In the genomic region with DNA sequence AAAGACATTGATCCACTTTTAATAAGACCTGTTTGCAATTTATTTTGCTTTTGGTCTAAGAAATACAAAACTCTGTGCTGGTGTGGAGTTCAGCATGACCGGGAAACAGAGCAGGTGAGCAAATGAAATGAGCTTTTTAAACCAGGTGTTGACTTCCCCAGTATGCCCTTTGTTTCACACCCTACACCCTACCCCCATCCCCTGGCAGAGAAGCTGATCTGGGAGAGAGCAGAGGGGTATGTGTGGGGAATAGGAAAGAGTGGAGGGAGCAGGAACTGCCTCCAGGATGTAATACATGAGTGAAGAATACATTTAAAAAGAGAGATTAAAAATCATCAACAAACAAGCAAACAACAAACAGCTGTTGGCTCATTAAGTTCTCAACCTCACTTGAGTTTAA, we compare ENCODE assay signal across 25 mouse cellular contexts. TPM values are rescaled to one million over a fixed set of nuclear protein-coding genes. Genes with fewer than 3 reads are reported as not detected.
A peak's percentile ranks its signal among the peaks of the same experiment; 100 is the strongest.
DNase-seq lines count a peak whose midpoint lies in the region; ATAC-seq lines count a peak whose summit lies in the region.
"Had no signal": no experiment of that assay in that cellular context is flagged by ENCODE, and none has a peak within 500 bp of the region (broad histone marks: within the 10 kb centered on the region; RNA-seq: fewer than 3 reads in every experiment).

No protein-coding gene starts in this region.

- no peak overlapping the region for H3K9ac ChIP-seq in intestine, embryonic 16.5 days (ENCODE audit: low read depth, low read length)
- no peak overlapping the region for H3K9ac ChIP-seq in intestine, embryonic 15.5 days
- H3K9ac ChIP-seq in midbrain, embryonic 11.5 days (ENCODE audit: low read length), result no peak overlapping the region
- H3K9ac ChIP-seq in midbrain, embryonic 14.5 days (replicated peaks; ENCODE audit: low read length), result no peak overlapping the region
- H3K9ac ChIP-seq: embryonic facial prominence, embryonic 12.5 days; forebrain, embryonic 13.5 days; forebrain, embryonic 15.5 days had no signal

- H3K9me3 ChIP-seq in intestine, embryonic 16.5 days (ENCODE audit: control insufficient read depth, low read length), result no peaks in the 10 kb centered on the region
- H3K9me3 ChIP-seq in intestine, embryonic 15.5 days, result no peaks in the 10 kb centered on the region
- no peaks in the 10 kb centered on the region for H3K9me3 ChIP-seq in midbrain, embryonic 11.5 days (ENCODE audit: control insufficient read depth, low read length)
- H3K9me3 ChIP-seq in midbrain, embryonic 14.5 days (ENCODE audit: control insufficient read depth, low read length), result no peaks in the 10 kb centered on the region
- H3K9me3 ChIP-seq: embryonic facial prominence, embryonic 10.5 days; embryonic facial prominence, embryonic 12.5 days; forebrain, embryonic 13.5 days; forebrain, embryonic 15.5 days; G1E had no signal

- no peaks in the 10 kb centered on the region for H3K4me1 ChIP-seq in intestine, embryonic 16.5 days (ENCODE audit: control insufficient read depth, insufficient read depth, low read length)
- H3K4me1 ChIP-seq in intestine, embryonic 15.5 days (replicated peaks), result no peaks in the 10 kb centered on the region
- no peaks in the 10 kb centered on the region for H3K4me1 ChIP-seq in midbrain, embryonic 11.5 days (ENCODE audit: control insufficient read depth, insufficient read depth, low read length)
- H3K4me1 ChIP-seq in midbrain, embryonic 14.5 days (ENCODE audit: control insufficient read depth, insufficient read depth, low read length), result no peaks in the 10 kb centered on the region
- H3K4me1 ChIP-seq: embryonic facial prominence, embryonic 10.5 days; embryonic facial prominence, embryonic 12.5 days; forebrain, embryonic 13.5 days; forebrain, embryonic 15.5 days had no signal

- no peak overlapping the region for H3K27ac ChIP-seq in intestine, embryonic 16.5 days (ENCODE audit: low read length)
- no peak overlapping the region for H3K27ac ChIP-seq in intestine, embryonic 15.5 days
- no peak overlapping the region for H3K27ac ChIP-seq in midbrain, embryonic 11.5 days (ENCODE audit: low read depth, low read length)
- H3K27ac ChIP-seq in midbrain, embryonic 14.5 days (replicated peaks; ENCODE audit: low read depth, low read length), result no peak overlapping the region
- H3K27ac ChIP-seq: embryonic facial prominence, embryonic 10.5 days; embryonic facial prominence, embryonic 12.5 days; forebrain, embryonic 13.5 days; forebrain, embryonic 15.5 days had no signal

- H3K4me3 ChIP-seq in intestine, embryonic 16.5 days (ENCODE audit: low read length), result no peak overlapping the region
- no peak overlapping the region for H3K4me3 ChIP-seq in intestine, embryonic 15.5 days (replicated peaks)
- no peak overlapping the region for H3K4me3 ChIP-seq in midbrain, embryonic 11.5 days (ENCODE audit: low read depth, low read length)
- no peak overlapping the region for H3K4me3 ChIP-seq in midbrain, embryonic 14.5 days (replicated peaks; ENCODE audit: low read depth, low read length)
- H3K4me3 ChIP-seq: embryonic facial prominence, embryonic 10.5 days; embryonic facial prominence, embryonic 12.5 days; forebrain, embryonic 13.5 days; forebrain, embryonic 15.5 days had no signal

- peak; percentile 50; the same call in 1 of the 2 replicates for ATAC-seq in intestine, embryonic 16.5 days
- ATAC-seq in intestine, embryonic 15.5 days, result no peak
- ATAC-seq in midbrain, embryonic 11.5 days (ENCODE audit: low FRiP score), result 0 out of 2 replicates have a peak, but pooled peaks have one; percentile 27
- ATAC-seq in midbrain, embryonic 14.5 days (ENCODE audit: low FRiP score, low TSS enrichment), result no peak
- ATAC-seq: activated CD4-positive, CD25-positive, alpha-beta regulatory T cell, adult 4 months; CD4-positive, CD25-positive, alpha-beta regulatory T cell, adult 4 months; forebrain, embryonic 13.5 days; forebrain, embryonic 15.5 days; Patski had no signal

- H3K4me2 ChIP-seq in intestine, embryonic 16.5 days (ENCODE audit: low read depth, low read length), result no peak overlapping the region
- no peak overlapping the region for H3K4me2 ChIP-seq in intestine, embryonic 15.5 days (replicated peaks)
- H3K4me2 ChIP-seq in midbrain, embryonic 11.5 days, result no peak overlapping the region
- no peak overlapping the region for H3K4me2 ChIP-seq in midbrain, embryonic 14.5 days (ENCODE audit: low read length)
- H3K4me2 ChIP-seq: embryonic facial prominence, embryonic 12.5 days; forebrain, embryonic 13.5 days; forebrain, embryonic 15.5 days had no signal

- no peak for DNase-seq in midbrain, embryonic 11.5 days (ENCODE audit: low spot score, missing footprints)
- DNase-seq in midbrain, embryonic 14.5 days, result no peak
- peak; percentile 1 for DNase-seq in forelimb bud, embryonic 11.5 days (ENCODE audit: low read depth, low spot score)
- DNase-seq: adrenal gland, adult 8-10 months; adrenal gland, postnatal 14 days; adrenal gland, postnatal 36 days; B cell, adult 2 months; cerebellum, adult 11-12 months; cerebellum, adult 2 months; cerebellum, adult 9-10 months; cerebellum, postnatal 10 days; cerebellum, postnatal 25 days had no signal

- no peaks in the 10 kb centered on the region for H3K27me3 ChIP-seq in intestine, embryonic 16.5 days (replicated peaks; ENCODE audit: control insufficient read depth, insufficient read depth, low read length)
- H3K27me3 ChIP-seq in intestine, embryonic 15.5 days (replicated peaks), result no peaks in the 10 kb centered on the region
- no peaks in the 10 kb centered on the region for H3K27me3 ChIP-seq in midbrain, embryonic 11.5 days (ENCODE audit: control insufficient read depth, insufficient read depth, low read length)
- H3K27me3 ChIP-seq in midbrain, embryonic 14.5 days (ENCODE audit: control insufficient read depth, insufficient read depth, low read length), result no peaks in the 10 kb centered on the region
- H3K27me3 ChIP-seq: CH12.LX; embryonic facial prominence, embryonic 12.5 days; forebrain, embryonic 13.5 days; forebrain, embryonic 15.5 days had no signal

- H3K36me3 ChIP-seq in intestine, embryonic 16.5 days (ENCODE audit: control insufficient read depth, insufficient read depth, low read length), result no peaks in the 10 kb centered on the region
- H3K36me3 ChIP-seq in intestine, embryonic 15.5 days, result no peaks in the 10 kb centered on the region
- H3K36me3 ChIP-seq in midbrain, embryonic 11.5 days (ENCODE audit: control insufficient read depth, insufficient read depth, low read length), result no peaks in the 10 kb centered on the region
- no peaks in the 10 kb centered on the region for H3K36me3 ChIP-seq in midbrain, embryonic 14.5 days (ENCODE audit: control insufficient read depth, insufficient read depth, low read length)
- H3K36me3 ChIP-seq: embryonic facial prominence, embryonic 10.5 days; embryonic facial prominence, embryonic 12.5 days; forebrain, embryonic 15.5 days; G1E had no signal

- WGBS in intestine, embryonic 16.5 days, result 66% methylated on average over 1 of the region's 1 CpGs
- 68% methylated on average over 1 of the region's 1 CpGs for WGBS in intestine, embryonic 15.5 days
- WGBS in midbrain, embryonic 11.5 days, result 76% methylated on average over 1 of the region's 1 CpGs
- WGBS in midbrain, embryonic 14.5 days, result 77% methylated on average over 1 of the region's 1 CpGs

RNA-seq across cellular contexts. Expression of a gene that starts 47.3 kb away (rescaled TPM):
- 0.11 and 0.26 TPM in 2 replicates for polyA plus RNA-seq in intestine, embryonic 16.5 days (2015; fragmentation: Nextera tagmentation; extraction: Ambion mirVana)
- polyA plus RNA-seq in intestine, embryonic 15.5 days (2015; fragmentation: Nextera tagmentation; extraction: Ambion mirVana), result 0.09 and 0.13 TPM in 2 replicates
- polyA plus RNA-seq in midbrain, embryonic 11.5 days (2014; fragmentation: Nextera tagmentation; extraction: Ambion mirVana), result not detected in 2 replicates
- not detected in 2 replicates for polyA plus RNA-seq in midbrain, embryonic 14.5 days (2014; fragmentation: Nextera tagmentation; extraction: Ambion mirVana)
- polyA plus RNA-seq: activated CD4-positive, CD25-positive, alpha-beta regulatory T cell, adult 4 months; CD4-positive, CD25-positive, alpha-beta regulatory T cell, adult 4 months; cerebellum, adult 2 months; embryonic facial prominence, embryonic 10.5 days; embryonic facial prominence, embryonic 12.5 days; embryonic facial prominence, embryonic 14.5 days; forebrain, embryonic 11.5 days; forebrain, embryonic 13.5 days; forebrain, embryonic 15.5 days; G1E; Patski had no signal

Comparison
In these comparisons a context has a peak if more than half of its experiments do, and no peak if none do; other contexts are left out.
1. ATAC-seq: peak in intestine, embryonic 16.5 days (single experiment) and midbrain, embryonic 11.5 days (single experiment); none in intestine, embryonic 15.5 days (single experiment) and midbrain, embryonic 14.5 days (single experiment).